Mouse (Mus musculus) C2C12 (cell line): ENCODE measurements around the gene Ism2.

Experiments
- CEBPB ChIP-seq: IDR thresholded peaks from one replicate; pipeline ENCODE4 v1.6.1; 2011; ENCODE audit warnings: low read depth, mild to moderate bottlenecking, control low read depth, moderate library complexity
- CTCF ChIP-seq: IDR thresholded peaks from one replicate; pipeline ENCODE4 v1.5.1; 2011; ENCODE audit not compliant: control insufficient read depth, insufficient read depth, insufficient read length
- MAX ChIP-seq: IDR thresholded peaks from one replicate; pipeline ENCODE4 v1.6.1; 2011; ENCODE audit warnings: mild to moderate bottlenecking, control low read depth
- MYOG ChIP-seq: IDR thresholded peaks from one replicate; pipeline ENCODE4 v1.6.1; 2011; ENCODE audit not compliant: control insufficient read depth, insufficient read length; ENCODE audit errors: extremely low read depth
- USF1 ChIP-seq: IDR thresholded peaks from one replicate; pipeline ENCODE4 v1.6.1; 2011; ENCODE audit warnings: low read depth, mild to moderate bottlenecking, control low read depth, moderate library complexity

- TF ChIP-seq CTCF (no peak), USF1 (no peak), MAX (no peak), CEBPB (no peak), MYOG (no peak)
Observed at GRCm38 (mm10) chr12:87279350-87279749, 20.2 kb downstream of the Ism2 start.
